Mouse (Mus musculus) liver, postnatal 0 days (tissue): ENCODE results near the gene Zfp872.

Experiments
- CTCF ChIP-seq: sonication (generic); IDR thresholded peaks from 2 replicates; pipeline ENCODE4 v1.5.1; 2016; ENCODE audit warnings: antibody characterized with exemption, low read depth
- EP300 ChIP-seq: IDR thresholded peaks from 2 replicates; pipeline ENCODE4 v1.6.1; 2016; ENCODE audit warnings: antibody characterized with exemption, low read depth, mild to moderate bottlenecking

DNA sequence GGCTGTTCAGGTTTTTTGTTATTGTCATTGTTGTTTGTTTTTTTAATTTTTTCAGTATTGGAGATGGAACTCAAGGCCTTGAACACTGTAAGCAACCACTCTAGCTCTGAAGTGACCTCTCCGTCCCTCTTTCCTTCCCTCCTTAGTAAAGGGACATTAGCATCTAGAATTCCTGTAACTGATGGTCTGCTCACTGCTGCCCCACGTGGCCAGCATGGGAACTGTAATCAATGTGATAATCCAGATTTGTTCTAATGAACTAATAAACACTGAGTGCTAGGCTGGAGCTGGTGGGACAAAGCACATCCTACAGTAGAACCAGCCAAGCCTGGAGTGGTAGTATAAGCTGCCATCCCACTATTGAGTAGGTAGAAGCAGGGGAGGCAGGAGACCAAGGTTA lies 49.4 kb upstream of the Zfp872 start:
- TF ChIP-seq EP300 (no peak), CTCF (peak; percentile 98)
